Mouse (Mus musculus) CD8-positive naive resting alpha-beta T cell, adult 2 months (primary cell): ENCODE data around the gene Rec114.

Experiments
- DNase-seq, 2 experiments: peaks; one replicate each; pipeline ENCODE4 v3.0.0; 2022; ENCODE audit warnings: low read depth in 2 of 2, low spot score in 2 of 2

Gene Rec114

GRCm38 (mm10) chr9:58665492-58665891 is 78.3 kb downstream of the Rec114 start:
- DNase-seq: no peak

DNA sequence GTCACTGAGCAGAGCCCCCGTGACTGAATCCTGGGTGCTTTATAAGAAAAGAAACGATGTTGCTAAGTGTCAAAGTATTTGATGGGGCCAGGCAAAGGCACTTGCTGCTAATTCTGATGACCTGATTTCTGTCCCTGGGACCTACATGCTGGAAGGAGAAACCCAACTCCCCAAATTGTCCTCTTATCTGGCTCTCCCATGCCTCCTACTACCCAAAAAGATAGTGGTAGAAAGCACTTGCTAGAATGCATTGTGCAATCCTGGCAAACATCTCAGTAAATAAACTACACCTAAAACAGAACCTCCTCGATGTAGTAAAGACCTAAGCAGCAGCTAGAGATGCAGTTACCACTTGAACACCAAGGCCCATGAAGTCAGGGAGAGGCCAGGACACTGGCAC is 81.0 kb downstream of the Rec114 start:
- DNase-seq: no peak

DNA sequence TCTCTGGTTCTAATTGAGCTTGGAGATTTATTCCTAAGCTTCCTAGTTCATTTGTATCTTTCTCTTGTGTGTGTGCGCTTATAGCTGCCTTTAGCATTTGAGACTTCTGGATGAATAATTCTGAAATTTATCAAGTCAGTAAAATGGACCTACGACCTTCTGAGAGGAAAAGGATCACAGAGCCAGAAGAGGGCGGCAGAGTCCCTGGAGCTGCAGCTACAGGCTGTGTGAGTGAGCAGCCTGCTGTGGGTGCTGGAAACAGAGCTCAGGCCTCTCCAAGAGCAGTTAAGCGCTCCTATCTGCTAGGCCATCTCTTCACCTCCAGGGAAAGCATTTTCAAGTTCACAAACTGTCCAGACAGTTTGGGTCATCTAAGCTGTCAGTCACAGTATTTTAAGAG is 81.8 kb downstream of the Rec114 start:
- no peak for DNase-seq

DNA sequence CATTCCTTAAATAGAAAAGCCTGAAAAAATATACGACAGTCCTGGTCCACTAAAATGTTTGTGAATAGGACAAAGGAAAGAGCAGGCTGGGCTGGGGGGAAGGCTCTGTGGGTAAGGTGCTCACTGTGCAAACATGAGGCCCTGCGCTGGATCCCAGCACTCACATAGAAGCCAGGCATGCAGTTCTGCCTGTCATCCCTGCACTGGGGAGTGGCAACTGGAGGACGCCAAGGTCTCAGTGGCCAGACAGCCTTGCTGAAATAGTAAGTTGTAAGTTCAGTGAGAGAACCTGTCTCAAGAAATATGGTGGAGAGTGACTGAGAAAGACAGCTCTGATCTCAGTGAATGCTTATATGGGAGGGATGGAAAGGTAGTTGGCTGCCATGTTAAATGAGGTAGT is 83.1 kb downstream of the Rec114 start:
- DNase-seq: no peak

GRCm38 (mm10) chr9:58659989-58660388 is 83.8 kb downstream of the Rec114 start:
- DNase-seq: no peak

GRCm38 (mm10) chr9:58659331-58659730 is 84.4 kb downstream of the Rec114 start:
- no peak for DNase-seq

GRCm38 (mm10) chr9:58658596-58659309 is 85.0 kb downstream of the Rec114 start:
- DNase-seq: no peak

DNA sequence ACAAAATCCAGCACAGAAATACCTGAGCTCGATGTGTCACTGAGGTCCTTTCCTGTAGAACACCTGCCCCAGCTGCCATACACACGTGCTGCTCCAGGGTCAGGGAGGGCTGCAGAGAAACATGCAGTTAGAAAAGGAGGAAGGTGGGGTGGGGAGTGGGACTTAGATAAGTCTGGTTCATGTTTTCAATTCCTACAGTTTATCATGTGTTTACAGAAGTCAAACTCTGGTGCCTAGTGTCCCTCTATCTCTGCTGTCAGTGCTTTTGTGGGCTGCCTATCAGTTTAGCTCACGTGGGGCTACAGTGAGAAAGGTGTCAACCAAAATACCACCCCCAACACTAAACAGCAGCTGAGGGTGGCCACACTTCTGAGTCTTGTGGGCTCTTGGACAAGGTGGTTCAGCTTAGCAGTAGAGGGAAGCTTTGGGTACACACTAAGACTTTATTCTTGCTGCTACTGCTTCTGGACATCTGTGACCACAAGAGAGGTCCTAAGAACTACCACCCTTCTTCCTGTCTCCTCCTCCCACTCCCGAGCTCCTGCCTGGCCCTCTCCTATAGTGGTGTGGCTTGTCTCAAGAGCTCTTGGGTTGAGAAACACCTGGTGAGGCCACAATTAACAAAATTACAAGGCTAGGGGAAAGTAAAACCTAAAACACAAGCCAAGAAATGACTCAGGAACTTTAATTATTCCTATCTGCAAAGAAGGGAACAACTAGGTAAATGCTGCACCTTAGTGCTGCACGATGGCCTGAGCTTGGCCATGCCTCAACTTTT is 85.8 kb downstream of the Rec114 start:
- no peak for DNase-seq

GRCm38 (mm10) chr9:58656824-58657223 is 86.9 kb downstream of the Rec114 start:
- no peak for DNase-seq

DNA sequence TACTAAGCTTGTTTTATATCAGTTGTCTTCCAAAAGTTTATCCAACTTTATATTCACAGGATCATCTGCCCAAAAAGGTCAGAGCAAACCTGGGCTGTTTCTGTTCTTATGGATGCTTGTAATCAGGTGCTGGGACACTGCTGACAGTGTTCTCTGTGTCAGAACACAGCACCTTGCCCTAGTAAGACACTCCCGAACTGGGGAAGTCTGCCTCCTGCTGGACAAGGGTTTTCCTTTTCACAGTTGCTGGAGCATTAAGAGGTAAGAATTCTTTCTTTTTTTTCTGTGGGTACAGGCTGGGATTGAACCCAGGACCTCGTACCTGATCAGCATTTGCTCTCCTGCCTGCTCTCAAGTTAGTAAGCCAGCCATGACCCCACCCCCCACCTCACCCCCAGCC is 87.4 kb downstream of the Rec114 start:
- DNase-seq: no peak

DNA sequence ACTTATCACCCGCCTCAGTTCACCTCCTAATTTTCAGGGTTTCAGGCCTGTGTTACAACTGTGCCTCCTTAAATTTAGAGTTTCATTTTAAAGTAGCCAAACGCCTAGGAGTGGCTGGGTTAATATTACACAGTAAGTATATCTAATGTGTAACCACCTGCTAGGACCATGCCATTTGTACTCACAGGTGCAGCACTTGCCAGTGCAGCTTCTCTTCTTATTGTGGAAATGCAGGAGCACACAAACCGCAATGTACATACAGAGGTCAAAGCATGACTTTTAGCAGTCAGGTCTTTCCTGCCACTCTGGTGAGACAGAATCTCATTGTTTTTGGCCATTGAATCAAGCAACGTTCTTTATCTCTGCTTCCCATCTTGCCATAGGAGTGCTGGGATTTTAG is 89.3 kb downstream of the Rec114 start:
- DNase-seq: no peak

- peak; percentile 26 to 45 for DNase-seq
Observed at GRCm38 (mm10) chr9:58651993-58652392, 91.8 kb downstream of the Rec114 start.

- DNase-seq: no peak
Observed at GRCm38 (mm10) chr9:58649265-58649626, 94.5 kb downstream of the Rec114 start.

GRCm38 (mm10) chr9:58648406-58649264 is 95.1 kb downstream of the Rec114 start:
- no peak for DNase-seq

- DNase-seq: no peak
Observed at GRCm38 (mm10) chr9:58630441-58630840, 113.3 kb downstream of the Rec114 start.

DNA sequence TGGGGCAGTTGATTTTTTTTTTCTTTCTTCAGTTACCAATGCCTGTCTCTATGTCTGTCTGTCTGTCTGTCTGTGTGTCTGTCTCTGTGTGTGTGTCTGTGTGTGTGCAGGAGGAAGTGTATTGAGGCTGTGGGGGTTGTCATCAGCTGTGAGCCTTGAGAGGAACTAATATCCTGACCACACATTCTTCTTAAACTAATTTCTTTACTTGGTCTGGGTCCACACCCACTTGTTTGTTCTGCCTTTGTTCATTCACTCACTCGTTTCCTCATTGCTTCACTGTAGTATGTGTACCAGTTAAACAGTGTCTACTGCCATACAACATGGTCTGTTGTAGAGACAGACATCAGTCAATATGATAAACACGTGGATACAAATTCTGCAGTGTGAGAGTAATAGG is 116.6 kb downstream of the Rec114 start:
- no peak for DNase-seq

GRCm38 (mm10) chr9:58623009-58623408 is 120.8 kb downstream of the Rec114 start:
- DNase-seq: no peak

- no peak for DNase-seq
Observed at GRCm38 (mm10) chr9:58615064-58615938, 128.5 kb downstream of the Rec114 start.

DNA sequence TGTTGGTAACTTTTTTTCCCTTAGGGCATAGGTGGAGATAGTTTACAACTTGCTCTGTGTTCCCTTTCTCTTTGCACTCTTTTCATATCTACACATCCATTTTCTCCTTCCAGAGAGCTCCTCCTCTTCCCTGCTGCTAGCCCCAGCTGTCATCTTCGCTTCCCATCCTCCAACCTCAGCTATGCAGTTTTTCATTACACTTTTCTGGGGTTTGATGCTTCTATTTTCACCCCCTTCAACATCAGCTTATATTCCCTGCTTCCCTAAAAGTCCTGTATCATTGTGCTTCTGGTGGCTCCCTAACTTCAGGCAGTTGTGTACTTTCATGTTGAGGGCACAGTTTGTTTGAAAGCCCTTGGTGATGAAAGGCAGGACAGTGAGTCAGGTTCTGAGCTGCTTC is 130.0 kb downstream of the Rec114 start:
- no peak for DNase-seq
